Mouse (Mus musculus) olfactory bulb, adult 2 months (tissue): ENCODE results near the gene Rnd3.

Experiments used
- CTCF ChIP-seq: fragments of 200-500 bp; IDR thresholded peaks from 2 replicates; pipeline ENCODE4 v1.5.1; 2012; ENCODE audit warnings: low read depth, mild to moderate bottlenecking, low read length, moderate library complexity; ENCODE audit not compliant: insufficient read depth
- POLR2A ChIP-seq: fragments of 200-500 bp; IDR thresholded peaks from 2 replicates; pipeline ENCODE4 v1.6.1; 2012; ENCODE audit warnings: mild to moderate bottlenecking, low read depth, low read length, moderate library complexity; ENCODE audit not compliant: insufficient read depth

GRCm38 (mm10) chr2:51148454-51148853 lies 457 bp downstream of the Rnd3 start:
- TF ChIP-seq POLR2A (no peak; the same call in 1 of the 2 replicates), CTCF (no peak)
